Mouse (Mus musculus) liver, embryonic 12.5 days (tissue): ENCODE results near the gene Dcbld2. TPM values are rescaled to one million over a fixed set of nuclear protein-coding genes. Genes with fewer than 3 reads are reported as not detected.
A peak's percentile ranks its signal among the peaks of the same experiment; 100 is the strongest.

Experiments
- ATAC-seq: fragments of 200-750 bp; cut with Nextera tagmentation; 2 replicates; pipeline ENCODE4 v1.8.0; 2017; ENCODE audit warnings: moderate number of reproducible peaks, mild to moderate bottlenecking, moderate library complexity
- H3K27ac ChIP-seq: fragments of 300-500 bp; sonication (generic); 2 replicates; pipeline ENCODE4 v1.5.1; 2016; ENCODE audit warnings: mild to moderate bottlenecking
- H3K27me3 ChIP-seq: fragments of 300-500 bp; sonication (generic); replicated peaks from 2 replicates; pipeline ENCODE4 v1.6.1; 2016; ENCODE audit warnings: mild to moderate bottlenecking, moderate library complexity
- H3K36me3 ChIP-seq: fragments of 300-500 bp; sonication (generic); 2 replicates; pipeline ENCODE4 v1.6.1; 2016; ENCODE audit warnings: mild to moderate bottlenecking, moderate library complexity
- H3K4me1 ChIP-seq: fragments of 300-500 bp; sonication (generic); 2 replicates; pipeline ENCODE4 v1.6.1; 2016
- H3K4me2 ChIP-seq: fragments of 300-500 bp; sonication (generic); 2 replicates; pipeline ENCODE4 v1.6.1; 2016; ENCODE audit warnings: mild to moderate bottlenecking, moderate library complexity
- H3K4me3 ChIP-seq: fragments of 300-500 bp; sonication (generic); 2 replicates; pipeline ENCODE4 v1.5.1; 2016; ENCODE audit warnings: mild to moderate bottlenecking, moderate library complexity
- H3K9ac ChIP-seq: fragments of 300-500 bp; sonication (generic); 2 replicates; pipeline ENCODE4 v1.6.1; 2016; ENCODE audit warnings: mild to moderate bottlenecking, moderate library complexity
- H3K9me3 ChIP-seq: fragments of 300-500 bp; sonication (generic); replicated peaks from 2 replicates; pipeline ENCODE4 v1.6.1; 2016; ENCODE audit warnings: mild to moderate bottlenecking, moderate library complexity
- WGBS: fragments of 180-500 bp; shearing (Covaris S2); methylation state at CpG from one replicate; pipeline ENCODE4 v1.1.7; 2016; ENCODE audit not compliant: insufficient replicate concordance; 5-methylcytosine and 5-hydroxymethylcytosine counted together
- polyA plus RNA-seq: library from polyadenylated mRNA; unstranded; fragments of >200 nt; fragmentation: Nextera tagmentation; extraction: Ambion mirVana; gene quantifications from 2 replicates; pipeline ENCODE4 v1.2.1, GENCODE M21; 2016

Gene Dcbld2
- polyA plus RNA-seq, 1 experiment from 2014 or later: 4.7 TPM

DNA sequence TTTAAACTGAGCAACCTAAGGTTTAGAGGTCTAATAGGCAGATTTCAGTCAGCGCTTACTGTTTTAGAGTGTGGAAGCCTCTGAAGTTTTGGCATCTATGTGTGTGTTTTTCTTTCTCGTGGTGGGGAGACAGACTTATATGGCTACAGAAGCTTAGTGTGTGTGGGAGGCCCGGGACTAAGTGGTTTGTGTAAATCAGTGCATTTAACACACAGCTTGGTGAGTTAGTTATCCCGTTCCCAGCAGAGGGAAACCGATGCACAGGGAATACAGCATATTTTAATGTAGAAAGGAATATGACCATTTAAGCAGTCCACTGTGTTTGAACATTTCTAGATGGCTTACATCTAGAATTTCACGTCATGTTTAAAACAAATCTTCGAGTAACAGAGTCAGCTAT, 1.6 kb downstream of the Dcbld2 start:
- Histone ChIP-seq H3K27ac (no peak overlapping the region), H3K9ac (no peak overlapping the region)
- ATAC-seq: no peak

DNA sequence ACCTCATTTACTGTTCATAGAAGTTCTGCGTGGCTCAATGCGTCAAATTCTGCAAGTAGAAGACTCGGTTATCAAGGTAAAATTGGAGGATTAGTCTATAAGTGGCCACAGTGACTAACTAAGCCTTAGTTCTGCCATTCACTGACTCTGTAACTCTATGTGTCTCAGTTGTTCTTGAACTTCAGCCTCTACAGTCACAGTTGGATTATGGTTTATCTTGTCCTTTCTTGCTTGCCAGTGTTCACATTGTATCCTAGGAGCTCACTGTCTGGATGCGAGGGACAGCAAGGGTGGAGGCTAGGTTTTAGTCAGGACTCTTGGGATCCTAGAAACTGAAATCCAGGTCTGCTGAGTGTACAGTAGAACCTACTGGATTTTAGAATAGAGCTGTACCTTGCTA, 6.6 kb downstream of the Dcbld2 start:
- 0 out of 2 replicates have a peak, but pooled peaks cover 4% of the 10 kb centered on the region for H3K36me3 ChIP-seq
- H3K4me3 ChIP-seq: no peak overlapping the region
- no peaks in the 10 kb centered on the region; the same call in 1 of the 2 replicates for H3K4me1 ChIP-seq
- ATAC-seq: no peak
- no peak overlapping the region for H3K27ac ChIP-seq
- H3K27me3 ChIP-seq: peaks cover 2% of the 10 kb centered on the region
- 75% methylated on average over 4 of the region's 4 CpGs for WGBS
- H3K9me3 ChIP-seq: no peaks in the 10 kb centered on the region
- no peak overlapping the region for H3K4me2 ChIP-seq
- H3K9ac ChIP-seq: no peak overlapping the region

More for the DNA sequence above, 1.6 kb downstream of the Dcbld2 start:
- H3K36me3 ChIP-seq: no peaks in the 10 kb centered on the region
- WGBS: 67% methylated on average over 7 of the region's 7 CpGs
- H3K9me3 ChIP-seq: no peaks in the 10 kb centered on the region
- H3K4me3 ChIP-seq: peak overlapping the region; percentile 79
- peak overlapping the region; percentile 95 for H3K4me2 ChIP-seq
- H3K4me1 ChIP-seq: peaks cover 14% of the 10 kb centered on the region; the same call in 1 of the 2 replicates
- peaks cover 22% of the 10 kb centered on the region for H3K27me3 ChIP-seq

DNA sequence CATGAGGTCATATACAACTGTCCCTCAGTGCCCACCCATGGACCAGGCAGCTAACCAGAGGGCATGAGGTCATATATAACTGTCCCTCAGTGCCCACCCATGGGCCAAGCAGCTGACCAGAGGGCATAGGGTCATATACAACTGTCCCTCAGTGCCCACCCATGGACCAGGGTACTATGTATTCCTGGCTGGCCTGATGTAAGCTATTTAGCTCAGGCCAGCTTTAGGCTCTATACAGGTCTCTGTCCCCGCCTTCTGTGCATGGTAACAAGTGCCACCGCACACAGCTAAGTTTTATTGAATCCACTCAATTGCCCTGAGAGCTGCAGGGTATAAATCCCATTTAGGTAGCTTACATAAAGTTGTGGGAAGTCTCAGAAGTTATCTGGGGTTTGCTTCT, 7.3 kb downstream of the Dcbld2 start:
- H3K36me3 ChIP-seq: 0 out of 2 replicates have a peak, but pooled peaks cover 4% of the 10 kb centered on the region
- 87% methylated on average over 2 of the region's 2 CpGs for WGBS
- no peak overlapping the region for H3K4me2 ChIP-seq

DNA sequence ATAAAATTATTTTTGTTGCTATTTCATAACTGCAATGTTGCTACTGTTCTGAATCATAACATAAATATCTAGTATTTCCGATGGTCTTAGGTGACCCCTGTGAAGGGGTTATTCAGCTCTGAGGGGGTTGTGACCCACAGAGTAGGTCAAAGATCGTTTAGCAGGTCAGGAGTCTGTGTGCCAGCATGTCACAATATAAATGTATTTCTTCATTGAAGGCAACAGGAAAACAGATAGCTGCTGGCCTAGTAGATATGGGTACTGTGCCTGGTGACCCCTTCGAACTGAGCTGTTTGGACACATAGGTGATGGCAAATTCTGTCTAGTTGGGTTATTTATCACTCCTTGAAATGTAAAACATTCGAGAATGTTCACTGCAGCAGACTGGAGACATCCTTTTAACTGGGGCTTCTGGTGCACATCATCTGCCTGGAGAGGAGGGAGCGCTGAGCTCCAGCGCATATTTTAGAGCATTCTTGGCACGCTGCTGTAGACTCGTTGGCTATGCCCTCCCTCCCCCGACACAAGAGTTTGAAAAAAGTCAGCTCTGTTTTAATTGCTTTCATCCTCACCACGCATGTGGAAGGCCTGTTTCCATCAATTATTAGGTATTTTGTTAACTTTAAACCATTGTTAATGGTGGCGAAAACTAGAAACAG, 13.6 kb downstream of the Dcbld2 start:
- no peak overlapping the region for H3K27ac ChIP-seq
- no peak overlapping the region for H3K4me3 ChIP-seq
- H3K4me1 ChIP-seq: 0 out of 2 replicates have a peak, but pooled peaks cover 5% of the 10 kb centered on the region
- ATAC-seq: no peak
- 63% methylated on average over 11 of the region's 11 CpGs for WGBS
- H3K9ac ChIP-seq: no peak overlapping the region
- 0 out of 2 replicates have a peak, but pooled peaks cover 5% of the 10 kb centered on the region for H3K36me3 ChIP-seq
- H3K4me2 ChIP-seq: no peak overlapping the region
- no peaks in the 10 kb centered on the region for H3K9me3 ChIP-seq
- H3K27me3 ChIP-seq: no peaks in the 10 kb centered on the region

More for the DNA sequence above, 7.3 kb downstream of the Dcbld2 start:
- no peaks in the 10 kb centered on the region for H3K4me1 ChIP-seq
- no peak overlapping the region for H3K9ac ChIP-seq
- H3K4me3 ChIP-seq: no peak overlapping the region
- H3K27me3 ChIP-seq: no peaks in the 10 kb centered on the region; the same call in 1 of the 2 replicates
- no peak overlapping the region for H3K27ac ChIP-seq
- no peaks in the 10 kb centered on the region for H3K9me3 ChIP-seq
- no peak for ATAC-seq

DNA sequence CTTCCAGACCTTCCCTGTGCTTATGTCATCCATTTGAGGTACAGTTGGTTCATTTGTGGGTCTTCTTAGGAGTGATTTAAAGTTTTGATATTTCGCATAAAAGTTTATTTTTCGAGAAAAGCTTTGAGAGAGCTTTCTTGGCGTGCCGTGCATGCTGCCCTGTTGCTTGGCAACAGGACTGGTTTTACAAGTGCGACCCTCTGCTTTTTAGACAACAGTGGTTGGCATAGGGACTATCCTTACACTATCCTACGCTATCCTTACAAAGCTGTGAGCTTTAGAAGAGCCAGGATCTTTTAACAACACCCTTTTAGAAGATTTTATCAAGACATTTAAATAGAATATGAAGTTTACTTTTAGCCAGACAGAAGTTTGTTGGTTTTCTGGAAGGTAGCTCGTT, 22.0 kb downstream of the Dcbld2 start:
- H3K9ac ChIP-seq: no peak overlapping the region
- H3K27ac ChIP-seq: no peak overlapping the region
- 70% methylated on average over 7 of the region's 7 CpGs for WGBS
- ATAC-seq: no peak
- no peak overlapping the region for H3K4me3 ChIP-seq
- H3K4me2 ChIP-seq: no peak overlapping the region
- H3K27me3 ChIP-seq: no peaks in the 10 kb centered on the region
- H3K4me1 ChIP-seq: no peaks in the 10 kb centered on the region
- H3K9me3 ChIP-seq: no peaks in the 10 kb centered on the region
- H3K36me3 ChIP-seq: peaks cover 7% of the 10 kb centered on the region

DNA sequence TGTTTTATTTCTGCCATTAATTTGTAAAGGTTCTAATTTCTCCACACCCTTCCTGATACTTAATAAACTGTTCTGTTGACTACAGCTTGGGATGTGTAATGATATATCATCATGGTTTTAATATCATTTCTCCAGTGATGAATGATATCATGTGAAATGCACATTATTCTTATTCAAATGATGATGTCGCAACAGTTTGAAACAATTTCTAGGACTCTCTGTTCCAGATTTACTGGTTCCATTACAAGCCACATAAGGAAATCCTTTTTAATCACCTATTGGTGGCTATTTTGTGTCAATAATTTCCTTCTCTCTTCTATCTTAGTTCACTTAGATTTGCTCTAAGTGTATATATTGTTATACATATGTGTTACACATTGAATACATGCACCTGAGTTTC, 24.1 kb downstream of the Dcbld2 start:
- Histone ChIP-seq H3K9ac (no peak overlapping the region), H3K27ac (no peak overlapping the region), H3K36me3 (peaks cover 15% of the 10 kb centered on the region), H3K9me3 (no peaks in the 10 kb centered on the region), H3K4me2 (no peak overlapping the region), H3K4me3 (no peak overlapping the region), H3K27me3 (no peaks in the 10 kb centered on the region), H3K4me1 (no peaks in the 10 kb centered on the region)
- WGBS: 84% methylated on average over 1 of the region's 1 CpGs
- ATAC-seq: no peak

DNA sequence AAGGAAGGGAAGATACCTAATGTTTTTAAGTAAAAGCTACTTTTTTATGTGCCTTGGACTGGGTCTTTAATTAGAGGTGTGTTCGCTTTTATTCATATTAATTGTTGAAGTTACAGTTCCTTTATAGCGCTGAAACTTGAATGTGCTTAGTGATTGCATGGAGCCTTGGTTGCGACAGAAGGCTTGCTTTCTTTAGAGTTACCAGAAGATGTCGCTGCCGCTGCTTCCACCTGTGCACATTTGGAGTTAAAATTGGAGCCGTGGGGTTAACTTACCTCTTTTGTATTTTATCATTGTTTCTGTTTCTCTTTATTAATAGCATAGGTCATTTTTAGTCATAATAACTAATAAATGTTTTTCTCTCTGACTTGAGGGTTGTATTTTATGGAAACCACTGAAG, 36.5 kb downstream of the Dcbld2 start:
- peaks cover 27% of the 10 kb centered on the region for H3K4me1 ChIP-seq
- 0 out of 2 replicates have a peak, but pooled peaks cover 6% of the 10 kb centered on the region for H3K36me3 ChIP-seq
- H3K9ac ChIP-seq: no peak overlapping the region
- H3K27ac ChIP-seq: no peak overlapping the region
- no peaks in the 10 kb centered on the region for H3K9me3 ChIP-seq
- no peak for ATAC-seq
- 52% methylated on average over 6 of the region's 6 CpGs for WGBS
- H3K27me3 ChIP-seq: no peaks in the 10 kb centered on the region
- H3K4me2 ChIP-seq: no peak overlapping the region
- no peak overlapping the region for H3K4me3 ChIP-seq

DNA sequence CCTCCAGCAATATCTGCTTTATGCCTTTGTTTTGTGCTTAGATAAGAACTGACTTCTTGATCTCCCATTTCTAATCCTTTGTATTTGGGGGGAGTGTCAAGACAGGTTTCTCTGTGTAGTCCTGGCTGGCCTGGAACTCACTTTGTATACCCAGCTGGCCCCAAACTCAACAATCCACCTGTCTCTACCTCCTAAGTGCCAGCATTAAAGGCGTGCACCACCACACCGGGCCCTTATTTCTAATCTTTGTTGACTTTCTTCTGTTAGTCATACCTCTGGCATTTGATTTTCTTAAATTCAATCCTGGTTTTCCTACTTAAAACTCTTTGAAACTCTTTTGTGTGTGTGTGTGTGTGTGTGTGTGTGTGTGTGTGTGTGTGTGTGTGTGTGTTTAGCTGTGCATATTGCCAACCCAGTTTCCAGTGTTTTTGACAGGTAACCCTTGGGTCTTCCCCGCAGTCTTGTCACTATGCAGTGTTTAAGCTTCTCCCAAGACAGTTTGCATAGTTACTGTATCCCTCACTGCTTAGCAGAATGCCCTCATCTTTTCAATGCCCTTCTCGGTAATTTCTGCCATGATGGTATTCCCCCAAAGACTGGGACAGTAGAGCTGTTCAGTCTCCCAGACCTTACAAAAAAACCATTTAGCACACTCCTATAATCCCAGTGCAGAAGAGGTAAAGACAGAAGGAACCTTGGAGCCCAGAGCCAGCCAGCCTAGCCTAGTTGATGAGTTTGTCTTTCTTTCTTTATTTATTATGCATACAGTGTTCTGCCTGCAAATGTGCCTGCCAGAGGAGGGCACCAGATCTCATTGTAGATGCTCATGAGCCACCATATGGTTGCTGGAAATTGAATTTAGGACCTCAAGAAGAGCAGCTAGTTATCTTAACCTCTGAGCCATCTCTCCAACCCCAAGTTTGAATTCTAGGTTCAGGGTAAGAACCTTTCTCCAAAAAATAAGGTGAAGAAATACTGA, 38.3 kb downstream of the Dcbld2 start:
- Histone ChIP-seq H3K4me2 (no peak overlapping the region), H3K9ac (no peak overlapping the region), H3K4me1 (peaks cover 41% of the 10 kb centered on the region), H3K9me3 (no peaks in the 10 kb centered on the region), H3K27ac (no peak overlapping the region), H3K27me3 (no peaks in the 10 kb centered on the region), H3K36me3 (peaks cover 17% of the 10 kb centered on the region; the same call in 1 of the 2 replicates), H3K4me3 (no peak overlapping the region)
- WGBS: 83% methylated on average over 4 of the region's 4 CpGs
- 0 out of 2 replicates have a peak, but pooled peaks have one; percentile 30 for ATAC-seq

DNA sequence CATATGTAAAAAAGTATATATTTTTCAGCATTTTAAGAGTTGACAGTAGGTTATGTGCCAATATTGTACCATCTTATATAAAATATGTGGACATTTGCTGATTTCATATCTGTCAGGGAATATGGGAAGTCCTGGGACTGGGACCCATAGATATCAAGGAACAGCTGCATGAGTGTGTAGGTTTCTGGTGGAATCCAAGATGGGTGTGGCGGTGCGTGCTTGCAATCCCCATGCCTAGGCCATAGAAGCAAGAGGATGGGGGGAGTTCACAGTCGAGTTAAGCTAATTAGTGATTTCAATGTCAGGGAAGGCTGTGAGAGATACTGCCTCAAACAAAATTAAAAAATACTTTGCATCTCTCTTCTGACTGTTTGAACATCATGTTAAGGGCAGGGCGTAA, 40.8 kb downstream of the Dcbld2 start:
- Histone ChIP-seq H3K9ac (no peak overlapping the region; the same call in 1 of the 2 replicates), H3K4me1 (peaks cover 56% of the 10 kb centered on the region), H3K27ac (peak overlapping the region; percentile 27; the same call in 1 of the 2 replicates), H3K9me3 (no peaks in the 10 kb centered on the region), H3K4me2 (no peak overlapping the region), H3K27me3 (no peaks in the 10 kb centered on the region), H3K4me3 (no peak overlapping the region), H3K36me3 (peaks cover 18% of the 10 kb centered on the region; the same call in 1 of the 2 replicates)
- WGBS: 72% methylated on average over 4 of the region's 4 CpGs
- peak; percentile 74 for ATAC-seq

DNA sequence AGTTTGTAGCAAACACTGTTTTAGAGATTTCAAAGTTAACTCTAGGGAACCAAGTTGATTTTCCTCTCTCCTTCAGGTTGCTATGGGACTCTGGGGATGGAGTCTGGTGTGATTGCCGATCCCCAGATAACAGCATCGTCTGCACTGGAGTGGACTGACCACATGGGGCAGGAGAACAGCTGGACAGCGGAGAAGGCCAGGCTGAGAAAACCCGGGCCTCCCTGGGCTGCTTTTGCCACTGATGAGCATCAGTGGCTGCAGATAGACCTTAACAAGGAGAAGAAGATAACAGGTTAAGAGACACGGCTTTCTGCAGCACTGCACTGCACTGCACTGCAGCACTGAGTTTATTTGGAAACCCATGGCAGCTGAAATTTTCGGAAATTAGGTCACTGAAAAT, 42.4 kb downstream of the Dcbld2 start:
- 64% methylated on average over 6 of the region's 6 CpGs for WGBS

DNA sequence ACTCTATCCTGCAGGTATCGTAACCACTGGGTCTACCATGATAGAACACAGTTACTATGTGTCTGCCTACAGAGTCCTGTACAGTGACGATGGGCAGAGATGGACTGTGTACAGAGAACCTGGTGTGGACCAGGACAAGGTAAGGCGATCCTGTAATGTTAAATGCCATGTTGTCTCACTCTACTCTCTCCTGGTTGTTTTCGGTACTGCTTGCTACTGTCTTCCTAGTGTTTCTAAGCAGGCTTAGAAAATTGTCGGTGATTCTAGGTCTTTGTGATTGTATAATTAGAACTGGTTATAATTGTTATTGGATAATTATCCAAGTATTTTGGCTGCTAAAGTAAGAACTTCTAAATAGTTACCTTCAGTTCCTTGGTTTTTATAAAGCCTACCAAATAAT, 43.4 kb downstream of the Dcbld2 start:
- no peak for ATAC-seq
- peaks cover 73% of the 10 kb centered on the region for H3K4me1 ChIP-seq
- WGBS: 88% methylated on average over 5 of the region's 5 CpGs
- no peaks in the 10 kb centered on the region for H3K27me3 ChIP-seq
- no peak overlapping the region for H3K9ac ChIP-seq
- 0 out of 2 replicates have a peak overlapping the region, but pooled peaks have one; percentile 3 for H3K27ac ChIP-seq
- peaks cover 18% of the 10 kb centered on the region; the same call in 1 of the 2 replicates for H3K36me3 ChIP-seq
- no peak overlapping the region for H3K4me3 ChIP-seq
- no peak overlapping the region for H3K4me2 ChIP-seq
- H3K9me3 ChIP-seq: no peaks in the 10 kb centered on the region

More for the DNA sequence above, 42.4 kb downstream of the Dcbld2 start:
- no peaks in the 10 kb centered on the region for H3K27me3 ChIP-seq
- H3K4me1 ChIP-seq: peaks cover 70% of the 10 kb centered on the region
- ATAC-seq: no peak
- 0 out of 2 replicates have a peak overlapping the region, but pooled peaks have one; percentile 8 for H3K9ac ChIP-seq
- H3K9me3 ChIP-seq: no peaks in the 10 kb centered on the region
- no peak overlapping the region for H3K4me3 ChIP-seq
- H3K36me3 ChIP-seq: peaks cover 18% of the 10 kb centered on the region; the same call in 1 of the 2 replicates
- H3K4me2 ChIP-seq: no peak overlapping the region
- H3K27ac ChIP-seq: peak overlapping the region; percentile 50; the same call in 1 of the 2 replicates
